Mouse (Mus musculus): ENCODE measurements at regions not wholly inside any gene's neighbourhood (a gene's known extent, or its start where the extent isn't known, plus 50 kb on each side); places are given as distances from the start of the nearest gene placed in this dataset.

DNA sequence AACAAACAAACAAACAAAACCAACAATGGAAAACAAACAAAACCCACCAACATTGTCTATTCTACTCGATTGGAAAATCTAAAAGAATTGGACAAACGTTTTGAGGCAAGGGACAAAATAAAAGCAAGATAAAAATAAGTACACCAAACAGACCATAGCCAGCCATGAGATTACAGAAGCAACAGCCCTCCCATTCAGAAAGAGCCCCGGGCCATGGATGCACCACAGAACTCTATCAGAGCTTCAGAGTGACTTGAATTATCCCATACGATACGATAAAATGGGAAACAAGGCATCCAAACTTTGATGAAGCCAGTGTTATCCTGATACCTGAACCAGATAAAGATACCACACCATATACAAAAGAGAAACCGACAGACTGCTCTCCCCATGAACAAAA, 68.7 kb downstream of the Npepl1 start:
- intact Hi-C loops (cut with DNase I), result no loop called here
- DNase-seq, result no peak

DNA sequence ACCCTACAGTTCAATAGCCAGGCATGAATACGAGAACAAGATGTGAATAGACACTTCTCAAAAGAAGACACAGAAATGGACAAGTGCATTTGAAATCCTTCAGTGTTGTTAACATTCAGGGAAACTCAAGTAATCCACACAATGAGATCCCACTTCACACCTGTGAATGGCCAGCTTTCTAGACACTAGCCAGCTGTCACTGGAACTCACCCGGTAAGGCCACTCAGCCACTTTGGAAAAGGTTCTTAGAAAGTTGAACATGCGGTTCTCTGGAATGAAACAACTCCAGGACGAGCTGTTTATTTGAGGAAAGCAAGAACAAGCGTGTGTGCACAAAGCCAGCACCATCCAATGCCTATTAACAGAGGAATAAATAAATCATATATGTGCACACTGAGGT, 74.6 kb downstream of the Npepl1 start:
- intact Hi-C loops (cut with DNase I), result no loop called here
- no peak for DNase-seq

DNA sequence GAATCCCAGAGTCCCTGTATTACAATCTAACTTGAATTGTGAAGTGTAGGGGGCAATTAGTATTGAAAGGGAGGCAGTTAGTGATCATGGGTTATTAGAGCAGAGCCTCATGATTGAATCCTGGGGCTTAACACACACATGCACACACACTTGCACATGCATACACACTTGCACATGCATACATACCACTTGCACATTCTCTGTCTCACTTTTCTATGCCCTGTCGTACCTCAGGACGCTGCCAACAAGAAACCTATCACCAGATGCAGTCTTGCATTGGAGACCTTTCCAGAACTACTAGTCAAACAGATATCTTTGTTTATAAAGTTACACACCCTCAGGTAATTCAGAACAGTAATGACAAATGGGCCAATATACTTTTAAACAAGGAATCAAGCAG, 80.9 kb downstream of the Npepl1 start:
- intact Hi-C loops (cut with DNase I), result no loop called here
- DNase-seq, result no peak

DNA sequence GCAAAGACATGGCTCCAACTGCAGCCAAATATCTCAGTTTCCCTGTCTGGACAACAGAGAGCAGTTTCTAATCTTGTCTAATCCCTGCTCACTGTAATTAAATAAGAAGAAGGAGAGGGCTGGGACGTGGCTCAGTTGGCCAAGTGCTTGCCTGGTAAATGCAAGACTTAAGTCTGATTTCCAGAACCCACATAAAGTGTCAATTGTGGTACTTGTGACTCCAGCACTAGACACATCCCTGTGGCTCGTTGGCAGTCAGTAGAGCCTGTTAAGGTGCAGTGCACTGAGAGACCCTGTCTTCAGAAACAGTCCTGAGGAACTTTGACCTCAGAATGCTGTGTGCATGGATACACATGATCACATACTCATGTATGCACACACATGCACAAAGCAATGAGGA, 81.4 kb downstream of the Npepl1 start:
- no peak for DNase-seq

DNA sequence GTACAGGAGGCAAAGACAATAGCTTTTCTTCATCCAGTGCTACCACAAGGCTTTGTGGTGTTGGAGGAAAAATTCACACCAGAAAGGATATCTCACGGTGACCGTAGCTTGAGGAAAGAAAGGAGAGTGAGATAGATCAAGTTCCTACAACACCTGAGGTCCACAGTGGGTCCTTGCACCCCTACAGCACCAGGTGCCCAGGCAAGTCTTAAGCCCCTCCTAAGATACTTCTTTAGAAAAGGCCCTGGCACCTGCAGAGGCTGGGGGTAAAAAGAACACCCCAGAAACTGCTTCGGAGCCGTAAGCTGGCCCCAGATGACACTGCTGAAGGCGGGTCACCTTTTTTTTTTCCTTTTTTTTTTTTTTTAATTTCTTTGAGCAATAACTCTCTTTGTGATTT, 81.9 kb downstream of the Npepl1 start:
- intact Hi-C loops (cut with DNase I), result no loop called here
- no peak for DNase-seq

More for the DNA sequence above, 81.4 kb downstream of the Npepl1 start:
- intact Hi-C loops (cut with DNase I), result no loop called here

DNA sequence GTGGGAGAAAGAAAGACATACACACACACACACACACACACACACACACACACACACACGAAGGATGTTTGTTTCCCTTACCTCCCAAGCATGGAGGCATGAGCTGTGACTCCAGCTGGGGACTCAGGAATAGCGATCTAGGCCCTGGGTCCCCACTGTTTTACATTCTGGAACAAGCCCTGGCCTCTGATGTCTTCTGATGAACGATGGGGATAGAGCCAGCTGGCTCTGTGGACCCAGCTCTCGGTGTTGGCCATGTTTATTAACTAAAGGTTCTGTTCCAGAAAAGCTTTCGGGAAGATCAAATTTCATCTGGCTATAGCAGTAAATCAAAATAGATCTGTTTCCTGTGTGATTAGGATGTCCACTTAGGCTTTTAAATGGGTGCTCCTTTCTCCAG, 83.4 kb downstream of the Npepl1 start:
- peak; percentile 5 to 7 for DNase-seq
- intact Hi-C loops (cut with DNase I), result no loop called here

DNA sequence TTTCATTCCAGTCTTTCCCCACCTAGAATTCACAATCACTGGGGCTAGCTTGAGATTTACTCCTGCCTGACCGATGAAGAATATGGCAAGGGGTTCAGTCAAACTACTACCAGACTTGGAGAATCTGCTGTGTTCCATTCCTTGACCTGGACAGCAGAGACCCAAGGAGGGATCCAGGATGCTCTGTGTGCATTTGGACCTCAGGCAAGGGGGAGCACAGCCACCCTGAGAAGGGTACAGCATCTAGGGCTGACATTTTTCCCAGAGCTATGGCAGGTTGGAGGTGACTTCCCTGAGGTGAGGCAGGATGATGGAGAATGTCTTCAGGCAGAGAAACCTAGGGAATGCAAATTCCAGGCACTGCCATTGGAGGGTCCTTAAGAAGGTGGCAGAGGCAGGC, 85.5 kb downstream of the Npepl1 start:
- intact Hi-C loops (cut with DNase I), result no loop called here
- DNase-seq, result no peak

DNA sequence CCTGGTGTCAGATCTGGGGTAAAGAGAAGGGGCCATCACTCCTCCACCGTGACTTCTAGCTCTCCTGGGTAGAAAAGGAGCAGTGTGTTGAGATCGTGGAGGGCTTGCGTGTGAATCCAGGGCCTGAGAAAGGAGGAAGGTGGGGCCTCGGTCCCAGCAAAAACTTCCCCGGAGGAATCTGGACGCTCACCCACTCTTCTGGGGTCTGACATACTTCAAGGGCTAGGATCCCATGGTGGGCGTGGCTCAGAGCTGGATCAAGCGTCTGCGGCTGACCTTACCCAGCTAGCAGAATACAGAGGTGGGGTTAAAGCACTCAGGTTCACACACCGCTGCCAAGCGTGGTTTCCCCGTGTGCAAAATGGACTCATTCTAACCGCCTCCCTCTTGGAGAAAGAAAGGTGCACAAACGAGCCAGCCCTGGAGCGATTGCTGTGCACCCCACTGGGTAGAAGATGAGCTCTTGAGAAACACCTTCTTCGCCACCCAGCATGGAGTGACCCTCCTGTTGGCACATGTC, 86.6 kb downstream of the Npepl1 start:
- DNase-seq, result no peak

DNA sequence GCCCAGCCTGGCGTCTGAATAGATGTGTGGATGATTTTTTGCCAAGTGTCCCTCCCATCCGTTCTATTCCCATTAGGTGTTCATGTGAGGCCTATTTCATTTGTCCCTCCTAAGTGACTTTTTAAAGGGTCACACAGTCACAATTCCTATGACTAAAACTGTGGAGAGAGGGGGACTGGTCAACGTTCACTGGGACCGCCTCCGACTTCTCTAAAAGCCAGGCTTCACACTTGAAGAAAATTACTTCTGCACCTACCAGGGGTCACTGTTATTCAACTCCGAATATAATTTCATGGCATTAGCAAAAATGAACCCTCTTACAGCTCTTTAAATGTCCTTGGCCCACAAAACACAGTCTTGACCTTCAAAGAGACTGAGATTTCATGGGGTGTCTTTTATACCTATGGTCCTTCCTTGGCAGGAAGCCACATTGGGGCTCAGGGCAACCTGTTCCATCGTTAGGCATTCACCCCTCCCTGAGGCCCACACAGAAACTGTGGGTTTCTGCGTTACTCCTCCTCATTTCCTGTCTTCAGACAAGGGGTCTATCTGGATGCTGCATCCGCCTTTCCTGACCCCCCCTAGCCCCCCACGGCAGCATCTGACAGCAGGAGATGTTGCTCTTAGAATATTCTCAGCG, 86.7 kb upstream of the Gnas start:
- no peak for DNase-seq
- intact Hi-C loops (cut with DNase I), result no loop called here

More for the DNA sequence above, 86.6 kb downstream of the Npepl1 start:
- intact Hi-C loops (cut with DNase I), result no loop called here

DNA sequence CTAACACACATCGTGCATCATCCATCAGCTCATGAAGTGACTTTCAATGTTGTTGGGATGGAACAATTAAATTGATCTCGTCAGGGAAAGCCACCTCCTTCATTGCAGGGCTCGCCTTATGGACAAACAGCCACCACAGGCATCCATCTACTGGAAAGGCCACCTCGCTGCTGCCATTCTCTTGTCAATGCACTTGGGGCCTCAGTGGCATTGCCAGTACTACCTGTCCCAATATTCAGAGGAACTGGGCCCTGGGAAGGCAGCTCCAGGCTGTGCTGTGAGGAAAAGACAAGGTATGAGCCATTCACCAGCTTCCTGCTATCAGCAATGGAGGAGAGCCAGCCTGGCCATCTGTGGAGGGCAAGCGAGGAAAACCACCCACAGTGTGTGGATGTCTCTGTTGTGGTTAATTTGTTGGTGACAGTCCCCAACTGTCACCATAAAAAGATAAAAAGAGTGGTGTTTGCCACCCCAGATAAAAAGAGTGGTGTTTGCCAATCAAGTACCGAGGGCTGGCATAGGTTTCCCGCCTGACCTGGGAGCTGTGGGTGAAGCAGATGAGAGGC, 85.6 kb upstream of the Gnas start:
- no peak for DNase-seq
- intact Hi-C loops (cut with DNase I), result no loop called here

DNA sequence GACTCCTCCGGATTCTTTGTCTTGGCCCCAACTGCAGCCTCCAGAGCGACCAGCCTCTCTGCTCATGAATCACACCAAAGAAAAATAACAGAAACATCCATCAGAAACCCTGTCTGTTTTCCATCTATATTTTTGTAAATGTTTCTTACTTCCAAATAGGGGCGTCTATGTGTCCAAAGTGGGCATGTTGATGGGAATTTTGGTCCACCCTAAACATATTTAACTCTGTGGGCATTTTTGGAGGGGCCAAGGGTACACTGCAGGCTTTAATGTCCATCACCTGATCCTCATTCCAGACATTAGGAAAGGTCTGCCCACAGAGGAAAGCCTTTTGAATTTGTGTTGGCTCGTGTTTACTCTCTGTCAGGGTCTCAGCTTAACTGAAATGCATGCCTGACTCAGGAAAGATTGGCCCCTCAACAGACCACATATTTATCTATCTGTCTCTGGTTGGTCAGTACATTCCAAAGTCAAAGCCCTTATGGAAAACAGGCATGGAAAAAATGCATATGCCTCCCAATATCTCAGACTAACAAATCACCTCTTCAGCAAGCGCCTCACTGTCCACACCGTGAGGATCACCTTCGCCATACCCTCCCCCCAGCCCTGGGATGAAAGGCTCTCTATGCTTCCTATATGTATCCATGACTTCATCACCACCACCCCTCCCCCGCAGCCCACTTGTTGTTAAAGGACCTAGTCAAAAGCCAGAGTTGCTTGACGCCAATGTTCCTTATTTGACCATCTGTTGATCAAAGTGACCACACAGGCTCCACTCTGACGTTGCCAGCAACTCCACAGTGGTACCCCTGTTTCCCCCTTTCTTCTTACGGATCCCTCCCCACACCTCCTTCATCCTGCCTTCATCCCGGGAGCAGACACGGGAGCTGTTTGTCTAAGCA, 83.9 kb upstream of the Gnas start:
- intact Hi-C loops (cut with DNase I), result no loop called here
- DNase-seq, result no peak

DNA sequence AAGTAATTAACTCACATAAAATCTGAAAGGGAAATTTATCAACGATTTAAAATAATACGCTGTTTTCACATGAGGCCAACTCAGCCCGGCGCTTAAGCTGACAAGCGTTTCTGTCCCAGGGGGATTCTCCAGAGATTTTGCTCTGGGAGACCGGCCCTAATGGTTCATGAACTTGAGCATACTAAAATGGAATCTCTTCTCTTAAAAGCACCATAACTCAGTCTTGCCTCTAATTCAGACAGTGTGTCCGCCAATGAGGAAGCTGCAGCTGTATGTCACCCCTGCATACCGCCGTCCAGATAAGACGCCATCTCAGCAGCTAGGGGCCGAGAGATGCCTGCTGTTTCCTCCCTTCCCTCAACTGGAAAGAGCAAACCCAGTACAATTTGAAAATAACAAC, 80.7 kb upstream of the Gnas start:
- intact Hi-C loops (cut with DNase I), result no loop called here
- peak; percentile 20 to 23 for DNase-seq

DNA sequence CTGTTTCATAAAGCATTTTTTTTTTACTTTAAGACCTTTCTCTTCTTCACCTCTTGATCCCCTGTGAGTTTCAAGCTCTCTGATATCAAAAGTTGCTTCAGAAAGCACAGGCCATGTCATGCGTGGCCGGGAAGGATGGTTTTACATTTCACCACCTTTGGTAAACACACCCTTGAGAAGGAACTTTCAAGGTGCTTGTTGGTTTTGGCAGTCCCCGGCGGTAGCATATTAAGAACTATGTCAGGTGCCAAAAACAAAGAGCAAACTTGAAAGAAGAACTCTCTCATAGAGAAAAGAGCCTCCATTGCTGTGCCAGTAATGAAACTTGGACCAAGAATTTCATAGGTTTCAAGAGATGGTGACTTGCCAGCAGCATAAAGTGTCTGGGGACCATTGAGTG, 72.4 kb upstream of the Gnas start:
- intact Hi-C loops (cut with DNase I), result no loop called here

DNA sequence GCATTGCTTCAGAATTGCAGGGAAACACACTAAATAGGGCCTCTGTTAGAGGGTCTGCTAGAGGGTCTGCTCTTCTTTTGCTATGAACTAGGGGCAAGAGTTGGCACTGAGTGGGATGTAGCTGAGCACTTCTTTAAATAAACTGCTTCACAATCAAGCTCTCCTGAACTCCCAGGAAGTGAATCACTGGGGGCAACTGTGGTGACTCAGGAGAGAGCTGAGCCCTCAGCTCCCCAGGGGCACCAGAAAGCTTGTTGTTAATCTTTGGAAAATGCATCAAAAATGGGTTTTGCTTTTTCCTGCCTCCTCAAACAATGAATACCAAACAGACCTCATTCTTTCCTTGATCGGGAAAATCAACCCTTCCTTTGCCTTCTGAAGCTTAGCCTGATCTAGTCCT, 57.5 kb upstream of the Gnas start:
- intact Hi-C loops (cut with DNase I), result no loop called here
- DNase-seq, result no peak

More for the DNA sequence above, 72.4 kb upstream of the Gnas start:
- no peak for DNase-seq

Data from heart, postnatal 10 days (tissue).